Mouse (Mus musculus) retina, postnatal 1 day (tissue): ENCODE data around the gene Tgm4.

Experiments used
- DNase-seq: peaks from one replicate; pipeline ENCODE4 v3.0.0-alpha.2; 2012

Gene Tgm4

GRCm38 (mm10) chr9:123109188-123109587, 74.7 kb downstream of the Tgm4 start:
- no peak for DNase-seq

GRCm38 (mm10) chr9:123111751-123112221, 77.3 kb downstream of the Tgm4 start:
- peak; percentile 4 for DNase-seq

- DNase-seq, result peak; percentile 95
These were observed 78.4 kb downstream of the Tgm4 start, which contains the start of the genes Zdhhc3 and Exosc7 for GRCm38 (mm10) chr9:123112805-123113521. TSS of gene Zdhhc3 (minus strand) at chr9:123113205. TSS of gene Exosc7 (plus strand) at chr9:123113215.

GRCm38 (mm10) chr9:123113931-123114330, 79.4 kb downstream of the Tgm4 start:
- DNase-seq, result no peak

GRCm38 (mm10) chr9:123115566-123115965, 81.0 kb downstream of the Tgm4 start:
- no peak for DNase-seq
